Mouse (Mus musculus): ENCODE measurements at regions not wholly inside any gene's neighbourhood (a gene's known extent, or its start where the extent isn't known, plus 50 kb on each side); places are given as distances from the start of the nearest gene placed in this dataset.

DNA sequence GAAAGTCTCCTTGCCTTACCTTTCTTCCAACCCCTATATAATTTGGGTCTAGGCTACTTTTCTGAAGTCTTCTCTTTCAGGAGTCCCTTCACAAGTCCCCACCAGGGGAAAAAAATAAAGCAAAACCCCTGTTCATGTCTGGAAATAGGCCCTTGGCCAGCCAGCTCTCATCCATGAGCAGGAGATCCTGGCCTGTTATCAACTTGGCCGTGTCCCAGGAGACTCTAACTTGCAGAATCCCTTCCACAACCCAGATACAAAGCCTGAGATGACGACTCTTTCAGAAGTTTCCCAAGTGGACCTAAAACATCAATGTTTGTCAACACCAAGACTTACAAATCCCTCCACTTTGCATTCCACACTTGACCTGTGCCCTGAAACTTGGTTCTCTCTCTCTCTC, 64.6 kb upstream of the Ankrd55 start:
- intact Hi-C loops (cut with DNase I), result no loop called here
- DNase-seq (ENCODE audit: low spot score in 2 of 2), result no peak

- intact Hi-C loops (cut with DNase I), result no loop called here
Observed at GRCm38 (mm10) chr13:112227766-112228165, 60.5 kb upstream of the Ankrd55 start.

DNA sequence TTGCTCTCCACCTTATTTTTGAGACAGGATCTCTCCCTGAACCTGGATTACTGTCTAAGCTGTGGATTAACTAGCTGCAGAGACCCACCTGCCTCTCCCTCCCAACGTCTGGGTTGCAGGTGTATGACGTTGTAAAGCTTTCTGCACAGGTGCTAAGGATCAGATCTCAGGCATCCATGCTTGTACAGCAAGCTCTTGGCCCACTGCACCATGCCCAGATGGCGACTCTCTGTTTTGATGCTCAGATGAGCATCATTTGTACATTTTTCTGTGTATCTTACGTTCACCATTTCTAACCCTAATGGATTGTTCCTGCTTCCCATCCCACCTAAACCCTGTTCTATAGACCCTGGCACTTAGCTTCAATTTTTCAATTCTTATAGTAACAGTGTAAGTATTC, 59.4 kb upstream of the Ankrd55 start:
- intact Hi-C loops (cut with DNase I), result no loop called here
- no peak for DNase-seq (ENCODE audit: low spot score in 2 of 2)

More at GRCm38 (mm10) chr13:112227766-112228165, 60.5 kb upstream of the Ankrd55 start:
- DNase-seq (ENCODE audit: low spot score in 2 of 2), result no peak

- no peak for DNase-seq (ENCODE audit: low spot score in 2 of 2)
- intact Hi-C loops (cut with DNase I), result no loop called here
Observed at GRCm38 (mm10) chr13:112230176-112230575, 58.1 kb upstream of the Ankrd55 start.

GRCm38 (mm10) chr13:112234695-112235094, 53.6 kb upstream of the Ankrd55 start:
- DNase-seq (ENCODE audit: low spot score in 2 of 2), result no peak
- intact Hi-C loops (cut with DNase I), result no loop called here

DNA sequence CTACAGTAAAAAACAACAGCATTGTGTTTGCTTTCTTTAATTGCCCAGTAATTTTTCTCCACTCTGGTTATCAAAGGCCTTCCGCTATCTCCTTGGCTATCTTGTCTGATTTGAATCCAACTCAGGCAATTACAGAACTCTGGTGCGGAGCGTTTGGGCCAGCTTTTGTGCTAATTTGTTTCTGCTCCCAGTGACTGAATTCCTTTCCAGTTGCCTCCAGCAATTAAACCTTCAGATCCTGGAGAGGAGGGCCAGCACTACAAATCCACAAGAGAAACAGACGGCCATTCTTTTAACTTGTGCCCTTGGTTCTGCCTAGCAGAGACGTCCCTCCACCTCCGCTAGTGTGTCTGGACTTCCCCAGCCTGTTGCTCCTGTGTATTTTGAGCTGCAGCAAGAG, 51.3 kb upstream of the Ankrd55 start:
- intact Hi-C loops (cut with DNase I), result no loop called here
- DNase-seq (ENCODE audit: low spot score in 2 of 2), result no peak

DNA sequence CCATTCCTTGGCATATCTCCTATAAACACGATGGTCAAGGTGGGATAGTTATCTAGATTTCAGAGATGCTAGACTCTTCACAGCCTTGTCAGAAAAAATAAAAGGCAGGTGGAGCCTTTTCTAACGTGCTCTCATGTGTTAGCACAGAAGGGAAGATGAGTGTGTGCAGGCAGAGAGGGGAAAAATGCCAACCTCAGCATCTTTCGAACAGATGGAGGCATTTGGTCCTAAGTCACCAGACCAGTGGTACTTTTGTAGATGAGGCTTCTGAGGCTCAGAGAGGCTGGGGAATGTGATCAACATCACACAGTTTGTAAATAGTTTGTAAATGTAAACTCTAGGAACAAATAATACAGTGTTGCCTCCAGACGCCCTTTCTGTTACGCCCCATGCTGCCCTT, 50.9 kb upstream of the Ankrd55 start:
- intact Hi-C loops (cut with DNase I), result no loop called here
- no peak for DNase-seq (ENCODE audit: low spot score in 2 of 2)

GRCm38 (mm10) chr13:112237917-112238316, 50.3 kb upstream of the Ankrd55 start:
- DNase-seq (ENCODE audit: low spot score in 2 of 2), result no peak

More at GRCm38 (mm10) chr13:112237917-112238316, 50.3 kb upstream of the Ankrd55 start:
- intact Hi-C loops (cut with DNase I), result no loop called here

All from left cerebral cortex, postnatal 36 days (tissue).